Mouse (Mus musculus): ENCODE results near the gene Emc7.
"Not testable (repeated sequence)": the region's sequence is repeated elsewhere in the genome, so short reads cannot be mapped to it uniquely, and the experiment has no call there.

Gene Emc7

DNA sequence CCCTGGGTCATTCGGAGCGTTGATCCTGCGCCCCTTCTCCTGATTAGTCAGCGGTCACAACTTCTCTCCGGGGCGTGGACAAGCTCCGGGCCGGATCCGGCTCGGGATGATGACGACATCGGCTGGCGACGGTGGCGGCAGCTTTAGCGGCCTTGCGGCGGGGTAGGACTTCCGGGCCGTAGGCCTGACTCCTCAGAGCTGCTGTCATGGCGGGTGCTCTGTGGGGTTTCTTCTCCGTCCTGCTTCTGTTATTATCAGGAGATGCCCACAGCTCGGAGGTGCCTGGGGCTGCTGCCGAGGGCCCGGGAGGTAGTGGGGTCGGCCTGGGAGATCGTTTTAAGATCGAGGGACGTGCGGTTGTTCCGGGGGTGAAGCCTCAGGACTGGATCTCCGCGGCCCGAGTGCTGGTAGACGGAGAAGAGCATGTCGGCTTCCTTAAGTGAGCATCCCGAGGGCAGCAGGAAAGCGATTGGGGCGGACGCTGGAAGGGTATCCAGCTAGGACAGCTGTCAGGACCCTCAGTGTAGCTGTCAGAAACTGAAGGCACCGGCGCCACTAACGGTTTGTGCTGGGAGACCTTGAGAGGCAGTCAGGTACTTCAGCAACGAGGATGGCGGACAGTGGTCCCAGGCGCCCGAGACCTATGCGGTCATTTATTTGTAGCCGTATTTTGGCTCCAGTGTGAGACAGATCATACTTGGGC is at the start of gene Emc7:
Gene Emc7 (plus strand): TSS at position 136 of the 703 bp plus-strand sequence.
- in situ Hi-C loops (cut with MboI) = loop anchor here (5.0 kb wide), 1 partner anchor 78 kb away; the partner anchor contains the start of gene Katnbl1

DNA sequence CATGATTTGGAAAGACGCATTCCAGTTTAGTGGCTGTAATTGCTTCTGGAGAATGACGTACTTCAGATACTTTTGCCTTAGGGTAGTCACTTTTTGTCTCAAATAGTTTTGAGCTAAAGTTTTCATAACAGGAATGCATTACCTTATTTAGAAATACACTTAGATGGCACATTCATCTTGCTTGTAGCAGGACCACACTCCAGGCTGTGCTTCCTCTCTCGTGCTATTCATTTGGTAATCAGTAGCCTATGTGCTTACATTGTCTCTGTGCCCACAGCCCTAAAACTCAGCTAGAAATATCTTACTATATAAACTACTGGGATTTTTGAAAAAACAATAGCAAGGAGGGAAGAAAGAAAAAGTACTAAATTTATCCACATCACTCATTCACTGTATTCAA is 47.8 kb upstream of the Emc7 start:
- in situ Hi-C loops (cut with MboI) = no loop called here

DNA sequence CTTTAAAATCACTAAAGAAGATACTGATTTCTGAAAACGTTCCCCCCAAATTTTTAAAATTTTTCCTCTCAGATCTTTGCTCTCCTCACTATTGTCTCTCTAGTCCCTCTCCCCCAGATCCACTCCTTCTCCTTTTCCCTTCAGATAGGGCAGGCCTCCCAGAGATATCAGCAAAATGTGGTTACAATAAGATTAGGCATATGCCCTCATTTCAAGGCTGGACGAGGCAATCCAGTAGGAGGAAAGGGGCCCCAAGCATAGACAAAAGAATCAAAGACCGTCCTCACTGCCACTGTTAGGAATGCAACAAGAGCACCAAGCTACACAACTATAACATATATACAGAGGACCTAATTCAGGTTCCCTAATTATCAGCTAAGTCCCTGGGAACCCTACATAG is 29.5 kb upstream of the Emc7 start:
- in situ Hi-C loops (cut with MboI) = no loop called here

DNA sequence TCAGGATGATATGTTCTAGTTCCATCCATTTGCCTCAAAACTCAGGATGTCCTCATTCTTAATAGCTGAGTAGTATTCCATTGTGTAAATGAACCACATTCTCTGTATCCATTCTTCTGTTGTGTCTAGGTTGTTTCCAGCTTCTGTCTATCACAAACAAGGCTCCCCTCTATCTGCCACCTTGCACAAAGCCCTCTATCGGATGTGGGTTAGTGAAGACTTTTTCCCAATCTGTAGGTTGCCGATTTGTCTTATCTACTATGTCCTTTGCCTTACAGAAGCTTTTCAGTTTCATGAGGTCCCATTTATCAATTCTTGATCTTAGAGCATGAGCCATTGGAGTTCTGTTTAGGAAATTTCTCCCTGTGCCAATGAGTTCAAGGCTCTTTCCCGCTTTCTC is 26.3 kb upstream of the Emc7 start:
- in situ Hi-C loops (cut with MboI) = not testable (repeated sequence)

GRCm38 (mm10) chr2:112429665-112430064 is 25.1 kb upstream of the Emc7 start:
- in situ Hi-C loops (cut with MboI) = no loop called here

- in situ Hi-C loops (cut with MboI) = no loop called here
Measured at GRCm38 (mm10) chr2:112430403-112430802, 24.4 kb upstream of the Emc7 start.

- in situ Hi-C loops (cut with MboI) = no loop called here
Measured at GRCm38 (mm10) chr2:112432523-112432922, 22.3 kb upstream of the Emc7 start.

GRCm38 (mm10) chr2:112433359-112433758 is 21.4 kb upstream of the Emc7 start:
- in situ Hi-C loops (cut with MboI) = no loop called here

DNA sequence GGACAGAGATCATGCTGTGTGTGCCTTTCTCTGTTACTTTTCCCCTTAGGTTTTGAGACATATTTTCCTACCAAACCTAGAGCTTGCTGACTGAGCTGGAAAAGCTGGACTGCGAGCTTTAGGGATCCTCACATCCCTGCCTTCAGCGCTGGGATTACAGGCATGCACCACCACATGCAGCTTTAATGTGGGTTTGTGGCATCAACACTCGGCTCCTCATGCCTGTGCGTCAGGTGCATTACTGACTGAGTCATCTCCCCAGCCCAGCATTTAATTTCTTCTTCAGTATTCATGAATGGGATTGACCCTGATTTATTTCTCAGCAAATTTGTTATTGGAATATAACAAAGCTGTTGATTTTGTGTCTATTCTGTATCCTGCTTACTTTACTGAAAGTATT is 18.5 kb upstream of the Emc7 start:
- in situ Hi-C loops (cut with MboI) = no loop called here

DNA sequence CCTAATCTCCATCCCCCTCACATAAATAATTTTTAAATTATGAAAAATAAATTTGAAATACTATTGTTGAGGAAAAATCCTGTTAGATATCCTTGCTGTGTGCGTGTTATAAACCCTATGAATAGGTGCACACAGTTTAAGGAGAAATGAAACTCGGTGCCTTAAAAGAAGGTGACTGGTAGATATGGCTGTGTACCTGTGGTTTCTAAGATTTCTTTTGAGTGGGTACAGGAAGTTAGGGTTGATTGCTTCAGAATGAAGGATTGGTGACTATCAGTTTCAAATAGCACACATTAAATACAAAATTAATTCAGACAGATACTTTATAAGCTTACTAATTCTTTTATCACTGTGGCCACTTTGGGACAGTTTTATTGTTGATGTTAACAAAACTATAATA is 17.2 kb upstream of the Emc7 start:
- in situ Hi-C loops (cut with MboI) = no loop called here

- in situ Hi-C loops (cut with MboI) = no loop called here
Measured at GRCm38 (mm10) chr2:112443491-112443890, 11.3 kb upstream of the Emc7 start.

DNA sequence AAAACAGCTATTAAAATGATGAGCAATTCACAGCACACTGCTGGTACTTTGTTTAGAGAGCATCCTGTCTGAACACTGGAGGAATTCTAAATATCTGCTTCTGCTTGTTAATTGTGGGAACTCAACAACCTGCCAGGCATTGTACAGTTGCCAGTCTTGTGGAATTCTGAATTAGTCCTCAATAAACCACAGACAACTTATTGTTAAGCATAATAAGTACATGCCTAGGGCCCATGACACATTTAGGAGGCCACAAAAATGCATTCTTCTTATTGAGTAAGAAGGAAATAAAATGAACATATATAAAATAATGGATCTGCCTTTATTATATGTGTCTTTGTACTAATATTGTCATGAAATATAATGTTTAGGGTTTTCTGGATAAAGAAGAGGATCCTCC is 9.3 kb upstream of the Emc7 start:
- in situ Hi-C loops (cut with MboI) = no loop called here

GRCm38 (mm10) chr2:112448046-112448445 is 6.8 kb upstream of the Emc7 start:
- in situ Hi-C loops (cut with MboI) = not testable (repeated sequence)

DNA sequence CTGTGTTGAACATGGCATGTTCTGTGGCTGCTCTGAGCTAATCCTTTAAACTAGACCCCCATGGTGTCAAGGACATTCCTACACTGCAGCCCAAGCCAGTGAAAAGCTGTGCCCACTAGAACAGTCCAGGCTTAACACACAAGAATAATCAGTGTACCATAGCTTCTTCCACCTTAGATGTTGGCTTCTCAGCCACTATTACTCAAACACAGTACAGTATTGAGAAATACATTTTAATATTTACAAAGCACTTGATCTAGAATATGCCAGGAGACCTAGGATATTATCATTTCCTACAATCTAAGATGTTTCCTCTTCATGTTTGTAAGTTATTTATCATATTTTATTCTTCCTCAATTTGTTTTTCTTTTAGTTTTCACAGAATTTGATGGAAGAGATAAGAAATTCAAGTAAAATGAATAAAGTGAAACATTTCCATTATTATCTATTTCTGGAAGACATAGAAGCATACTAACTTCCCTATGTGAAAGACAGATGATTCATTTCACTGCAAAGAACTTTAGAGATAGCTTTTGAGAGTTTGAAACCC is 6.2 kb upstream of the Emc7 start:
- in situ Hi-C loops (cut with MboI) = no loop called here

- in situ Hi-C loops (cut with MboI) = loop anchor here (5.0 kb wide), 1 partner anchor 72 kb away; the partner anchor contains the start of gene Katnbl1
Measured at GRCm38 (mm10) chr2:112449597-112450296, 5.0 kb upstream of the Emc7 start.

- in situ Hi-C loops (cut with MboI) = loop anchor here (5.0 kb wide), 1 partner anchor 75 kb away; the partner anchor contains the start of gene Katnbl1
Measured at GRCm38 (mm10) chr2:112452513-112452912, 2.3 kb upstream of the Emc7 start.

DNA sequence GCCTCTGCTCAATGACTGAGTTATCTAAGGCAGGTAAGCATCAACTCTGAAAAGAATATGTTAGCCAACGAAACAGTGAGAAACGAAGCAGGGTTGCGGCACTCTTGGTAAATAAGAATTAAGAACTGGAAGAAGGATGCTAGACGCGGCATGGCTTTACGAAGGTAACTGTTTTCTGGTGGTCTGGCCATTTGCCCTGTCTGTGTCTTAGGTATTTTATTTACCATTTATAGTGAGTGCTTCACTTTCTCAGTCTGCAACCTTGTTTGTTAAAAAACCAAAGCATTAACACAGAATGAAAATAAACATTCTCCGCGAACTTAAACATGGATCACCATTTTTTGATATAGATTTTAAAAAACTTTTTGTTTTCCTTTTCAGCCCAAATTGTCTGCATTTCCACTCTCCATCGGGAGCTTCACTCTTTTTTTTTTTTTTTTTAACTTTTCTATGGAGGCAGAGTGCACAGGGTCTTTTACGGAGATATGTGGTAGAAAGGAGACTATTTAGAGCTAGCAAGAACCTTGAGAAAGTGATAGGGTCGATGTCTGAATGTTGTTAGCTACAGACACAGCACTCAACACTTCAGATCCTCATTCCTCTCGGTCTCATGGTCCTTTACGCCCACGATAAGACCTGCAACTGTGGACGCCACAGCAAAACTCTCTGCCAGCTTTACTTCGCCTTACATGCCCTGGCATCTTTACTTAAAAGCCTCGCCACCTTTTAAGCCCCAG is 504 bp upstream of the Emc7 start:
- in situ Hi-C loops (cut with MboI) = loop anchor here (5.0 kb wide), 1 partner anchor 77 kb away; the partner anchor contains the start of gene Katnbl1

DNA sequence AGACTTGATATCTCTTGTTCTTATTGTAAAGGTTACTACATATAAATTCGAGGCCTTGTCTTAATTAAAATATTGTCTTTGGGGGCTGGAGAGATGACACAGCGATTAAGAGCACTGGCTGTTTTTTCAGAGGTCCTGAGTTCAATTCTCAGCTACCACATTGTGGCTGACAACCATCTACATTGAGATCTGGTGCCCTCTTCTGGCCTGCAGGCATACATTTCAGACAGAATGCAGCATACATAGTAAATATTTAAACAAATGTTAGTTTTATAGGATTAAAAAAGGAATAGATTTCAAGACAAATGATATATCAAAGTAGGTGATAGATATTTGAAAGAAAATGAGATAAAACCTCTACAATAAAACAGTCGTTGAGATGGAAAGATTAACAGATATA is 5.8 kb downstream of the Emc7 start:
- in situ Hi-C loops (cut with MboI) = no loop called here

GRCm38 (mm10) chr2:112469542-112469941 is 14.7 kb downstream of the Emc7 start:
- in situ Hi-C loops (cut with MboI) = no loop called here

GRCm38 (mm10) chr2:112470961-112471381 is 16.2 kb downstream of the Emc7 start:
- in situ Hi-C loops (cut with MboI) = no loop called here

- in situ Hi-C loops (cut with MboI) = no loop called here
Measured at GRCm38 (mm10) chr2:112472076-112472475, 17.3 kb downstream of the Emc7 start.

Data from mature B cell (primary cell).